Mouse (Mus musculus): Measurements from ENCODE around the gene Zscan12. TPM values are rescaled to one million over a fixed set of nuclear protein-coding genes. Genes with fewer than 3 reads are reported as not detected.
A peak's percentile ranks its signal among the peaks of the same experiment; 100 is the strongest.

Gene Zscan12
- total RNA-seq (2014; rRNA removed) = 5.4 and 6.0 TPM in 2 replicates
- polyA plus RNA-seq (2012; rRNA removed) = 1.0 and 1.2 TPM in 2 replicates

DNA sequence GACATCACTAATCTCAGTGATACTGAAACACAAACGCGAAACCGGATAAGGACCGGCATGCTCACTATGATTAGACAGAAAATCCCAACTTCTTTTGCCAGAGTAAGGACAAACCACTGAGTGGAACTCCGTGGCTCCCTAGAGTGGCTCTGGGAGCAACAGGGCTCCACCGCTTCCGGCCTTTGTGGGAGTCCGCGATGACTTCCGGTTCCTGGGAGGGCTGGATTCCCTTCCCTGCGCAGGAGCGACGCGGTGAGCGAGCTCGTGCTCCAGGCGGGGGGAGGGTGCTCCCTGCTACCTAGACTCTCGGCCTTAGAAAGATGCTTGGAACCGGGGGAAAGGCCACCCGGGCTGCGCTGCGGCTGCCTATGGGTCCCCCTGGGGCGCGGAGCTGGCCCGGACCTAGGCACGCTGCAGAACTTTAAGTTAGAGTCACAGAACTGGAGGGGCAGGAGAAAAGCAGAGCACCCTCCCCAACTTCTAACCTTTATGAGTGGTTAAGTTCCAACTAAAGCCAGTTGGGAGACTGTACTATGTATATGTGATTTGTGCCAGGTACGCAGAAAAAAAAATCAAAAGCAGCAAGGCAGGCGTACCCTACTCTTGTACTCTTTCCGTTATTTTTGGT lies at the start of gene Zscan12:
TSS of gene Zscan12 (plus strand) at position 200 of the 628 bp plus-strand sequence.
- Histone ChIP-seq H3K27me3 (ENCODE audit: control insufficient read depth, insufficient read depth, low read length) (no peaks in the 10 kb centered on the region), H3K4me3 (ENCODE audit: insufficient read depth, low read depth, low read length) (peak within 1 kb of the TSS; percentile 81), H3K79me2 (ENCODE audit: control insufficient read depth, insufficient read depth, low read length) (no peaks in the 10 kb centered on the region), H3K9ac (ENCODE audit: low read depth, low read length) (peak within 1 kb of the TSS; percentile 78), H3K4me1 (ENCODE audit: control insufficient read depth, insufficient read depth, low read length) (peaks cover 6% of the 10 kb centered on the region; the same call in 1 of the 2 replicates), H3K36me3 (ENCODE audit: control insufficient read depth, insufficient read depth, low read length) (peaks cover 6% of the 10 kb centered on the region), H3K27ac (replicated peaks; ENCODE audit: insufficient read depth, low read depth, low read length) (peak within 1 kb of the TSS; percentile 61)
- peak; percentile 94 for DNase-seq (ENCODE audit: extremely low read depth, low read depth, low spot score)
- TF ChIP-seq CTCF (IDR thresholded peaks at IDR 0.05; ENCODE audit: low read depth, low read length) = no peak
- peak; percentile 82 for TF ChIP-seq POLR2A (IDR thresholded peaks at IDR 0.05; ENCODE audit: extremely low read depth, insufficient read depth, low read length)
- under 1% methylated on average over 29 of the region's 29 CpGs for WGBS

DNA sequence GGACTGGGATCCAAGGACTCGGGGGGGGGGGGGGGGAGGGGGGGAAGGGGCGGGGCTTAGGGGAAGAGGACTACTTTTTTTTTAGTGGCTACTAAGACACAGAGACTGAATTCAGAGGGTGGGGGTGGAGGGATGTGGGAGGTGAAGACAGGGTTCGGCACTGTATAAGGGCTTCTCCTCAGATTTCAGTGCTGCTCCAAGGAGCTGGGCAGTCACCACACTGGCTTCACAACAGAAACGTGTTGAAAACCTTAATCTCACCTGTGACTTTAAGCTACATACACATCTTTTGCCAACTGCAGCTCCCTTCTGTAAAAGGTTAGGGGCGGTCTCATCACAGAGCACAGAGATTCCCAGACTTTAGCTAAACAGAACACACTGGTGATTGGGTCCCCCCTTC lies 49.8 kb upstream of the Zscan12 start:
- no peaks in the 10 kb centered on the region for H3K4me1 ChIP-seq (ENCODE audit: control insufficient read depth, insufficient read depth, low read length)
- no peak overlapping the region for H3K4me3 ChIP-seq (ENCODE audit: insufficient read depth, low read depth, low read length)
- DNase-seq (ENCODE audit: extremely low read depth, low read depth, low spot score) = no peak
- H3K36me3 ChIP-seq (ENCODE audit: control insufficient read depth, insufficient read depth, low read length) = no peaks in the 10 kb centered on the region
- no peaks in the 10 kb centered on the region for H3K27me3 ChIP-seq (ENCODE audit: control insufficient read depth, insufficient read depth, low read length)
- WGBS = 65% methylated on average over 4 of the region's 5 CpGs
- TF ChIP-seq CTCF (IDR thresholded peaks at IDR 0.05; ENCODE audit: low read depth, low read length) = no peak
- no peak for TF ChIP-seq POLR2A (IDR thresholded peaks at IDR 0.05; ENCODE audit: extremely low read depth, insufficient read depth, low read length)
- H3K27ac ChIP-seq (replicated peaks; ENCODE audit: insufficient read depth, low read depth, low read length) = no peak overlapping the region
- H3K9ac ChIP-seq (ENCODE audit: low read depth, low read length) = no peak overlapping the region
- H3K79me2 ChIP-seq (ENCODE audit: control insufficient read depth, insufficient read depth, low read length) = no peaks in the 10 kb centered on the region

GRCm38 (mm10) chr13:21313903-21314302 lies 48.7 kb upstream of the Zscan12 start:
- Histone ChIP-seq H3K9ac (ENCODE audit: low read depth, low read length) (no peak overlapping the region), H3K79me2 (ENCODE audit: control insufficient read depth, insufficient read depth, low read length) (no peaks in the 10 kb centered on the region), H3K27me3 (ENCODE audit: control insufficient read depth, insufficient read depth, low read length) (no peaks in the 10 kb centered on the region), H3K4me3 (ENCODE audit: insufficient read depth, low read depth, low read length) (no peak overlapping the region), H3K4me1 (ENCODE audit: control insufficient read depth, insufficient read depth, low read length) (no peaks in the 10 kb centered on the region), H3K27ac (replicated peaks; ENCODE audit: insufficient read depth, low read depth, low read length) (no peak overlapping the region), H3K36me3 (ENCODE audit: control insufficient read depth, insufficient read depth, low read length) (no peaks in the 10 kb centered on the region)
- DNase-seq (ENCODE audit: extremely low read depth, low read depth, low spot score) = no peak
- WGBS = 92% methylated on average over 4 of the region's 4 CpGs
- no peak for TF ChIP-seq CTCF (IDR thresholded peaks at IDR 0.05; ENCODE audit: low read depth, low read length)
- TF ChIP-seq POLR2A (IDR thresholded peaks at IDR 0.05; ENCODE audit: extremely low read depth, insufficient read depth, low read length) = no peak

DNA sequence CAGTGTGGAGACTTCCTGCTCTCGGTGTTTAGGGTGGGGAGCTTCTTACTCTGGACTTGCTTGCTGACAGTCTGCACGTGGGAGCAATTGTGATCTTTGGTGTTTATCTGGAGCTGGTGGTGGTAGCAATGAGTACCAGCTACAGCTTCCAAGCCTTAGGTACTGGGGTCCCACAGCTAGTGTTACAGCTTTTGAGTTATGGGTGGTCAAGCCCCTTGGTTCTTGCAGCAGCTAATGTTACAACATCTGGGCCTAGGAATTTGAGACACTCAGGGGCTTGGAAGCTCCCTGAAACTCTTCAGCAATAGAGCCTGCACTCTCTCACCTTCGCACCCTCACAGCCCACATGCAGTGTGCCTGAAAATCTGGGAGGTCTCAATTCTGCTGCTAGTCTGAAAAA lies 42.4 kb upstream of the Zscan12 start:
- H3K36me3 ChIP-seq (ENCODE audit: control insufficient read depth, insufficient read depth, low read length) = no peaks in the 10 kb centered on the region
- no peaks in the 10 kb centered on the region for H3K79me2 ChIP-seq (ENCODE audit: control insufficient read depth, insufficient read depth, low read length)
- H3K4me1 ChIP-seq (ENCODE audit: control insufficient read depth, insufficient read depth, low read length) = peaks cover 3% of the 10 kb centered on the region; the same call in 1 of the 2 replicates
- no peak overlapping the region for H3K4me3 ChIP-seq (ENCODE audit: insufficient read depth, low read depth, low read length)
- no peak for TF ChIP-seq CTCF (IDR thresholded peaks at IDR 0.05; ENCODE audit: low read depth, low read length)
- no peak for TF ChIP-seq POLR2A (IDR thresholded peaks at IDR 0.05; ENCODE audit: extremely low read depth, insufficient read depth, low read length)
- no peak overlapping the region for H3K9ac ChIP-seq (ENCODE audit: low read depth, low read length)
- 82% methylated on average over 3 of the region's 3 CpGs for WGBS
- no peaks in the 10 kb centered on the region for H3K27me3 ChIP-seq (ENCODE audit: control insufficient read depth, insufficient read depth, low read length)
- DNase-seq (ENCODE audit: extremely low read depth, low read depth, low spot score) = no peak
- no peak overlapping the region for H3K27ac ChIP-seq (replicated peaks; ENCODE audit: insufficient read depth, low read depth, low read length)

- Histone ChIP-seq H3K36me3 (ENCODE audit: control insufficient read depth, insufficient read depth, low read length) (no peaks in the 10 kb centered on the region), H3K79me2 (ENCODE audit: control insufficient read depth, insufficient read depth, low read length) (no peaks in the 10 kb centered on the region), H3K27me3 (ENCODE audit: control insufficient read depth, insufficient read depth, low read length) (no peaks in the 10 kb centered on the region), H3K4me3 (ENCODE audit: insufficient read depth, low read depth, low read length) (no peak overlapping the region), H3K27ac (replicated peaks; ENCODE audit: insufficient read depth, low read depth, low read length) (no peak overlapping the region), H3K4me1 (ENCODE audit: control insufficient read depth, insufficient read depth, low read length) (peaks cover 3% of the 10 kb centered on the region; the same call in 1 of the 2 replicates), H3K9ac (ENCODE audit: low read depth, low read length) (no peak overlapping the region)
- 21% methylated on average over 18 of the region's 18 CpGs for WGBS
- no peak for DNase-seq (ENCODE audit: extremely low read depth, low read depth, low spot score)
- TF ChIP-seq CTCF (IDR thresholded peaks at IDR 0.05; ENCODE audit: low read depth, low read length) (no peak), POLR2A (IDR thresholded peaks at IDR 0.05; ENCODE audit: extremely low read depth, insufficient read depth, low read length) (no peak)
Observed at GRCm38 (mm10) chr13:21321890-21322494, 40.6 kb upstream of the Zscan12 start.

Measured in liver, adult 2 months (tissue).